Mouse (Mus musculus): ENCODE measurements around the gene Tmem120b. TPM values are rescaled to one million over a fixed set of nuclear protein-coding genes. Genes with fewer than 3 reads are reported as not detected.

Gene Tmem120b
- polyA plus RNA-seq, 1 experiment from 2014 or later, result 7.6 TPM

GRCm38 (mm10) chr5:123045561-123046295 lies 22.5 kb upstream of the Tmem120b start:
- no peaks in the 10 kb centered on the region for H3K9me3 ChIP-seq (ENCODE audit: control insufficient read depth, low read length)
- 42% methylated on average over 9 of the region's 9 CpGs for WGBS
- no peak overlapping the region for H3K9ac ChIP-seq (ENCODE audit: low read length)
- no peak for ATAC-seq (ENCODE audit: low FRiP score)
- peak; percentile 88 for DNase-seq (ENCODE audit: low spot score, missing footprints)
- H3K4me2 ChIP-seq, result no peak overlapping the region
- H3K4me3 ChIP-seq (ENCODE audit: low read depth, low read length), result no peak overlapping the region
- H3K4me1 ChIP-seq (ENCODE audit: control insufficient read depth, insufficient read depth, low read length), result peaks cover 7% of the 10 kb centered on the region; the same call in 1 of the 2 replicates
- no peaks in the 10 kb centered on the region for H3K36me3 ChIP-seq (ENCODE audit: control insufficient read depth, insufficient read depth, low read length)
- H3K27me3 ChIP-seq (ENCODE audit: control insufficient read depth, insufficient read depth, low read length), result no peaks in the 10 kb centered on the region
- H3K27ac ChIP-seq (ENCODE audit: low read depth, low read length), result no peak overlapping the region

- DNase-seq (ENCODE audit: low spot score, missing footprints) (no peak), ATAC-seq (ENCODE audit: low FRiP score) (no peak)
- peaks cover 7% of the 10 kb centered on the region; the same call in 1 of the 2 replicates for H3K4me1 ChIP-seq (ENCODE audit: control insufficient read depth, insufficient read depth, low read length)
- H3K4me3 ChIP-seq (ENCODE audit: low read depth, low read length), result no peak within 1 kb of the TSS
- no peaks in the 10 kb centered on the region for H3K9me3 ChIP-seq (ENCODE audit: control insufficient read depth, low read length)
- H3K9ac ChIP-seq (ENCODE audit: low read length), result no peak within 1 kb of the TSS
- WGBS, result 78% methylated on average over 3 of the region's 3 CpGs
- H3K27me3 ChIP-seq (ENCODE audit: control insufficient read depth, insufficient read depth, low read length), result no peaks in the 10 kb centered on the region
- no peak within 1 kb of the TSS for H3K4me2 ChIP-seq
- no peaks in the 10 kb centered on the region; the same call in 1 of the 2 replicates for H3K36me3 ChIP-seq (ENCODE audit: control insufficient read depth, insufficient read depth, low read length)
- H3K27ac ChIP-seq (ENCODE audit: low read depth, low read length), result no peak within 1 kb of the TSS
Observed at GRCm38 (mm10) chr5:123046916-123047315, 21.3 kb upstream of the Tmem120b start, which contains the start of gene Morn3. Gene Morn3, minus strand, starts transcription at chr5:123047016.

GRCm38 (mm10) chr5:123049271-123049670 lies 18.9 kb upstream of the Tmem120b start:
- no peaks in the 10 kb centered on the region for H3K27me3 ChIP-seq (ENCODE audit: control insufficient read depth, insufficient read depth, low read length)
- H3K27ac ChIP-seq (ENCODE audit: low read depth, low read length), result no peak overlapping the region; the same call in 1 of the 2 replicates
- no peaks in the 10 kb centered on the region; the same call in 1 of the 2 replicates for H3K36me3 ChIP-seq (ENCODE audit: control insufficient read depth, insufficient read depth, low read length)
- H3K9me3 ChIP-seq (ENCODE audit: control insufficient read depth, low read length), result no peaks in the 10 kb centered on the region
- peak overlapping the region; percentile 51 for H3K4me2 ChIP-seq
- peak; percentile 70 for ATAC-seq (ENCODE audit: low FRiP score)
- peak overlapping the region; percentile 21 for H3K4me3 ChIP-seq (ENCODE audit: low read depth, low read length)
- H3K9ac ChIP-seq (ENCODE audit: low read length), result peak overlapping the region; percentile 63
- H3K4me1 ChIP-seq (ENCODE audit: control insufficient read depth, insufficient read depth, low read length), result peaks cover 7% of the 10 kb centered on the region; the same call in 1 of the 2 replicates
- DNase-seq (ENCODE audit: low spot score, missing footprints), result peak; percentile 91
- WGBS, result 4% methylated on average over 12 of the region's 12 CpGs

- Histone ChIP-seq H3K4me2 (no peak overlapping the region), H3K9ac (ENCODE audit: low read length) (no peak overlapping the region), H3K4me3 (ENCODE audit: low read depth, low read length) (no peak overlapping the region), H3K36me3 (ENCODE audit: control insufficient read depth, insufficient read depth, low read length) (no peaks in the 10 kb centered on the region; the same call in 1 of the 2 replicates), H3K4me1 (ENCODE audit: control insufficient read depth, insufficient read depth, low read length) (peaks cover 7% of the 10 kb centered on the region; the same call in 1 of the 2 replicates), H3K27ac (ENCODE audit: low read depth, low read length) (no peak overlapping the region), H3K9me3 (ENCODE audit: control insufficient read depth, low read length) (no peaks in the 10 kb centered on the region), H3K27me3 (ENCODE audit: control insufficient read depth, insufficient read depth, low read length) (no peaks in the 10 kb centered on the region)
- DNase-seq (ENCODE audit: low spot score, missing footprints) (no peak), ATAC-seq (ENCODE audit: low FRiP score) (no peak)
- 82% methylated on average over 9 of the region's 9 CpGs for WGBS
Observed at GRCm38 (mm10) chr5:123050918-123051317, 17.3 kb upstream of the Tmem120b start.

GRCm38 (mm10) chr5:123051736-123052135 lies 16.5 kb upstream of the Tmem120b start:
- DNase-seq (ENCODE audit: low spot score, missing footprints), result no peak
- no peaks in the 10 kb centered on the region for H3K27me3 ChIP-seq (ENCODE audit: control insufficient read depth, insufficient read depth, low read length)

GRCm38 (mm10) chr5:123057366-123058250 lies 10.6 kb upstream of the Tmem120b start:
- WGBS, result 8% methylated on average over 48 of the region's 48 CpGs
- H3K4me1 ChIP-seq (ENCODE audit: control insufficient read depth, insufficient read depth, low read length), result no peaks in the 10 kb centered on the region
- peak; percentile 95 for ATAC-seq (ENCODE audit: low FRiP score)

More at GRCm38 (mm10) chr5:123051736-123052135, 16.5 kb upstream of the Tmem120b start:
- Histone ChIP-seq H3K36me3 (ENCODE audit: control insufficient read depth, insufficient read depth, low read length) (no peaks in the 10 kb centered on the region; the same call in 1 of the 2 replicates), H3K9me3 (ENCODE audit: control insufficient read depth, low read length) (no peaks in the 10 kb centered on the region), H3K9ac (ENCODE audit: low read length) (no peak overlapping the region), H3K4me3 (ENCODE audit: low read depth, low read length) (no peak overlapping the region), H3K4me2 (no peak overlapping the region), H3K4me1 (ENCODE audit: control insufficient read depth, insufficient read depth, low read length) (peaks cover 7% of the 10 kb centered on the region; the same call in 1 of the 2 replicates), H3K27ac (ENCODE audit: low read depth, low read length) (no peak overlapping the region)
- WGBS, result 79% methylated on average over 5 of the region's 5 CpGs
- ATAC-seq (ENCODE audit: low FRiP score), result no peak

GRCm38 (mm10) chr5:123058251-123059102 lies 9.7 kb upstream of the Tmem120b start:
- 0 out of 2 replicates have a peak overlapping the region, but pooled peaks have one; percentile 2 for H3K27ac ChIP-seq (ENCODE audit: low read depth, low read length)
- ATAC-seq (ENCODE audit: low FRiP score), result no peak
- H3K36me3 ChIP-seq (ENCODE audit: control insufficient read depth, insufficient read depth, low read length), result no peaks in the 10 kb centered on the region
- peak overlapping the region; percentile 57 for H3K9ac ChIP-seq (ENCODE audit: low read length)
- peak; percentile 89 for DNase-seq (ENCODE audit: low spot score, missing footprints)
- 47% methylated on average over 16 of the region's 16 CpGs for WGBS
- no peaks in the 10 kb centered on the region for H3K9me3 ChIP-seq (ENCODE audit: control insufficient read depth, low read length)
- peak overlapping the region; percentile 47 for H3K4me2 ChIP-seq
- H3K4me3 ChIP-seq (ENCODE audit: low read depth, low read length), result peak overlapping the region; percentile 28
- H3K27me3 ChIP-seq (ENCODE audit: control insufficient read depth, insufficient read depth, low read length), result no peaks in the 10 kb centered on the region
- H3K4me1 ChIP-seq (ENCODE audit: control insufficient read depth, insufficient read depth, low read length), result no peaks in the 10 kb centered on the region

More at GRCm38 (mm10) chr5:123057366-123058250, 10.6 kb upstream of the Tmem120b start:
- Histone ChIP-seq H3K27ac (ENCODE audit: low read depth, low read length) (no peak overlapping the region), H3K9ac (ENCODE audit: low read length) (peak overlapping the region; percentile 57), H3K4me2 (peak overlapping the region; percentile 47), H3K9me3 (ENCODE audit: control insufficient read depth, low read length) (no peaks in the 10 kb centered on the region), H3K4me3 (ENCODE audit: low read depth, low read length) (peak overlapping the region; percentile 28), H3K27me3 (ENCODE audit: control insufficient read depth, insufficient read depth, low read length) (no peaks in the 10 kb centered on the region), H3K36me3 (ENCODE audit: control insufficient read depth, insufficient read depth, low read length) (no peaks in the 10 kb centered on the region)
- DNase-seq (ENCODE audit: low spot score, missing footprints), result peak; percentile 100

- 46% methylated on average over 14 of the region's 14 CpGs for WGBS
Observed at GRCm38 (mm10) chr5:123059757-123060520, 8.3 kb upstream of the Tmem120b start.

More at GRCm38 (mm10) chr5:123059757-123060520, 8.3 kb upstream of the Tmem120b start:
- Histone ChIP-seq H3K4me2 (no peak overlapping the region), H3K27me3 (ENCODE audit: control insufficient read depth, insufficient read depth, low read length) (no peaks in the 10 kb centered on the region), H3K9ac (ENCODE audit: low read length) (0 out of 2 replicates have a peak overlapping the region, but pooled peaks have one; percentile 5), H3K4me1 (ENCODE audit: control insufficient read depth, insufficient read depth, low read length) (no peaks in the 10 kb centered on the region), H3K4me3 (ENCODE audit: low read depth, low read length) (no peak overlapping the region), H3K36me3 (ENCODE audit: control insufficient read depth, insufficient read depth, low read length) (no peaks in the 10 kb centered on the region), H3K27ac (ENCODE audit: low read depth, low read length) (no peak overlapping the region), H3K9me3 (ENCODE audit: control insufficient read depth, low read length) (no peaks in the 10 kb centered on the region)
- DNase-seq (ENCODE audit: low spot score, missing footprints), result no peak
- ATAC-seq (ENCODE audit: low FRiP score), result no peak

Data from midbrain, embryonic 11.5 days (tissue).